Mouse (Mus musculus): ENCODE results near the gene 3110009E18Rik. TPM values are rescaled to one million over a fixed set of nuclear protein-coding genes. Genes with fewer than 3 reads are reported as not detected.

Gene 3110009E18Rik
- polyA plus RNA-seq (2015; fragmentation: Nextera tagmentation; extraction: Ambion mirVana): 12.6 and 12.7 TPM in 2 replicates

GRCm38 (mm10) chr1:120120969-120121811 is at the start of gene 3110009E18Rik, which contains the start of gene Dbi:
Gene 3110009E18Rik, plus strand, starts transcription at chr1:120121187.
Gene Dbi, minus strand, starts transcription at chr1:120121078.
- DNase-seq (peak; percentile 97), ATAC-seq (ENCODE audit: low read depth) (peak; percentile 91)
- peak within 1 kb of the TSS; percentile 82 for H3K9ac ChIP-seq
- peak within 1 kb of the TSS; percentile 76 for H3K4me3 ChIP-seq (replicated peaks)
- H3K9me3 ChIP-seq (replicated peaks): no peaks in the 10 kb centered on the region
- no peaks in the 10 kb centered on the region for H3K27me3 ChIP-seq
- peaks cover 62% of the 10 kb centered on the region for H3K4me1 ChIP-seq (replicated peaks)
- peak within 1 kb of the TSS; percentile 91 for H3K27ac ChIP-seq
- peak within 1 kb of the TSS; percentile 88 for H3K4me2 ChIP-seq
- peaks cover 29% of the 10 kb centered on the region for H3K36me3 ChIP-seq
- WGBS (ENCODE audit: insufficient replicate concordance): 1% methylated on average over 52 of the region's 52 CpGs

DNA sequence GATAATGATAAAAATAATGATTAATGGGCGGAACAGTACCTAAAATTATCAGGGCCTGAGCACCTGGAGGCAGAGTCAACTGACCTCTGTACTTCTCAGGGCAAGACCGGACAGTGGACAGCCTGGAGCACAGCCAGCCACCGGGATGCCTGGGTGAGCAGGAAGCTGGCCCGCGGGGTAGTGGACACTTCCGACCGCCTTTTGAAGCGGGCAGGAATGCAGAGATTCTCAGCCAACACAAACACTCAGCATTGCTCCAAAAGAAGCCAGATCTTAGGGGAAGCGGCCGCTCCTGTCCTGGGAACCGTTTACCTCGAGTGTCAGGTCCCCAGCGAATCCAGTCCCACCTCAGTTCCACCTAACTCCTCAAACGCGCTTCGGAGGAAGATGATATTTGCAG is 48.1 kb upstream of the 3110009E18Rik start:
- Histone ChIP-seq H3K9ac (peak overlapping the region; percentile 55; the same call in 1 of the 2 replicates), H3K4me1 (replicated peaks) (peaks cover 31% of the 10 kb centered on the region; the same call in 1 of the 2 replicates), H3K9me3 (replicated peaks) (no peaks in the 10 kb centered on the region), H3K4me2 (peak overlapping the region; percentile 62), H3K36me3 (0 out of 2 replicates have a peak, but pooled peaks cover 2% of the 10 kb centered on the region), H3K4me3 (replicated peaks) (peak overlapping the region; percentile 51), H3K27me3 (peaks cover 21% of the 10 kb centered on the region), H3K27ac (peak overlapping the region; percentile 64)
- whole genome bisulfite sequencing (ENCODE audit: insufficient replicate concordance): 10% methylated on average over 16 of the region's 16 CpGs
- ATAC-seq (ENCODE audit: low read depth) (peak; percentile 30; the same call in 1 of the 2 replicates), DNase-seq (no peak)

- H3K9ac ChIP-seq: peak within 1 kb of the TSS; percentile 55; the same call in 1 of the 2 replicates
- H3K27ac ChIP-seq: peak within 1 kb of the TSS; percentile 64
- H3K9me3 ChIP-seq (replicated peaks): no peaks in the 10 kb centered on the region
- H3K4me3 ChIP-seq (replicated peaks): peak within 1 kb of the TSS; percentile 51
- H3K4me2 ChIP-seq: peak within 1 kb of the TSS; percentile 62
- WGBS (ENCODE audit: insufficient replicate concordance): 2% methylated on average over 40 of the region's 40 CpGs
- H3K27me3 ChIP-seq: peaks cover 21% of the 10 kb centered on the region
- peaks cover 34% of the 10 kb centered on the region; the same call in 1 of the 2 replicates for H3K4me1 ChIP-seq (replicated peaks)
- peak; percentile 6 for DNase-seq
- ATAC-seq (ENCODE audit: low read depth): peak; percentile 79
- no peaks in the 10 kb centered on the region for H3K36me3 ChIP-seq
These were observed 47.3 kb upstream of the 3110009E18Rik start, which contains the start of gene Tmem37 for GRCm38 (mm10) chr1:120073519-120074306. Gene Tmem37, minus strand, starts transcription at chr1:120074074.

DNA sequence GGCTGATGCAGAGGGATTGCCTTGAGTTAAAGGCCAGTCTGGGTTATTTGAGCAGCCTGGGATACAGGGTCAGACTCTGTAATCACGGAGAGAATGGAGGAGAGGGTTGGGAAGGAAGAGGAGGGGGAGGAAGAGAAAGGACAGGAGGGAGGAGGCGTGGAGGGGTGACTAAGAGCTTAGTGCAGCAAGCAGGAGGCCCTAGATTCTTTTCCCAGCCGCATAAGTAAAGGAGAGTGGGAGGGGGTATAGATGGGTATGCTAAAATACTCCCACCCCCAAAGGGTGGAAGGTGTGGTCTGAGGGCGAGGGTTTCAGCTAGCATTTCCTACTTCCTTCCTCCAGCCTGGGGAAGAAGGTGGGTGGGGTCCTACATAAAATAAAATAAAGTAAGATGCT is 46.7 kb upstream of the 3110009E18Rik start:
- H3K9me3 ChIP-seq (replicated peaks): no peaks in the 10 kb centered on the region
- ATAC-seq (ENCODE audit: low read depth) (peak; percentile 4; the same call in 1 of the 2 replicates), DNase-seq (no peak)
- H3K27me3 ChIP-seq: peaks cover 21% of the 10 kb centered on the region
- 13% methylated on average over 4 of the region's 4 CpGs for WGBS (ENCODE audit: insufficient replicate concordance)
- H3K9ac ChIP-seq: no peak overlapping the region
- peaks cover 34% of the 10 kb centered on the region; the same call in 1 of the 2 replicates for H3K4me1 ChIP-seq (replicated peaks)
- peak overlapping the region; percentile 51; the same call in 1 of the 2 replicates for H3K4me3 ChIP-seq (replicated peaks)
- H3K27ac ChIP-seq: peak overlapping the region; percentile 50
- peak overlapping the region; percentile 62 for H3K4me2 ChIP-seq
- no peaks in the 10 kb centered on the region for H3K36me3 ChIP-seq

- H3K4me1 ChIP-seq (replicated peaks): peaks cover 30% of the 10 kb centered on the region; the same call in 1 of the 2 replicates
- no peak overlapping the region for H3K9ac ChIP-seq
- no peak for DNase-seq
- ATAC-seq (ENCODE audit: low read depth): no peak
- WGBS (ENCODE audit: insufficient replicate concordance): 58% methylated on average over 4 of the region's 4 CpGs
- no peak overlapping the region for H3K4me3 ChIP-seq (replicated peaks)
- no peak overlapping the region for H3K4me2 ChIP-seq
- H3K36me3 ChIP-seq: no peaks in the 10 kb centered on the region
- H3K27ac ChIP-seq: no peak overlapping the region
- peaks cover 21% of the 10 kb centered on the region for H3K27me3 ChIP-seq
- H3K9me3 ChIP-seq (replicated peaks): no peaks in the 10 kb centered on the region
These were observed 46.1 kb upstream of the 3110009E18Rik start for GRCm38 (mm10) chr1:120074931-120075330.

DNA sequence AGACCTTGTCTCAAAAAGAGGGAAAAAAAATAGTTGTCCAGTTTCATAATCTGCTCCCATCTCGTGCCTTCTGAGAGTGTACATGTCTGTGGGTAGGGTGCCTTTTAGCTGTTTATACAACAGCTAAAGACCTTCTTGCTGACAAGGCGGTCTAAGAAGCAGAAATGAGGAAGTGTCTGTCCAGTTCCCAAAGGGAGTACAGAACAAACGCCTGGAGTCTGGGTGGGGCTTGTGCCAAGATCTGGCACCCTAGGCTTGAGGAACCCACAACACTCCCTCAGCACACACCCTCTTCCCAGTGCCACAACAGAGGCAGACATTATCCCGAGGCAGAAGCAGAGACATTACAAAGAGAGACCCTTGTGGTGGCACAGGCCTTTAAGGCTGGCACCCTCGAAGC is 45.5 kb upstream of the 3110009E18Rik start:
- H3K4me2 ChIP-seq: no peak overlapping the region
- DNase-seq (no peak), ATAC-seq (ENCODE audit: low read depth) (no peak)
- H3K4me1 ChIP-seq (replicated peaks): peaks cover 25% of the 10 kb centered on the region; the same call in 1 of the 2 replicates
- H3K9me3 ChIP-seq (replicated peaks): no peaks in the 10 kb centered on the region
- H3K27ac ChIP-seq: no peak overlapping the region
- H3K4me3 ChIP-seq (replicated peaks): no peak overlapping the region
- H3K36me3 ChIP-seq: no peaks in the 10 kb centered on the region
- H3K9ac ChIP-seq: no peak overlapping the region
- 28% methylated on average over 5 of the region's 5 CpGs for WGBS (ENCODE audit: insufficient replicate concordance)
- peaks cover 21% of the 10 kb centered on the region for H3K27me3 ChIP-seq

- DNase-seq: no peak
- Histone ChIP-seq H3K4me3 (replicated peaks) (no peak overlapping the region), H3K9me3 (replicated peaks) (no peaks in the 10 kb centered on the region), H3K27ac (no peak overlapping the region), H3K27me3 (peaks cover 16% of the 10 kb centered on the region), H3K9ac (no peak overlapping the region), H3K36me3 (no peaks in the 10 kb centered on the region), H3K4me1 (replicated peaks) (peaks cover 18% of the 10 kb centered on the region), H3K4me2 (no peak overlapping the region)
- 28% methylated on average over 9 of the region's 9 CpGs for WGBS (ENCODE audit: insufficient replicate concordance)
- no peak for ATAC-seq (ENCODE audit: low read depth)
These were observed 43.1 kb upstream of the 3110009E18Rik start for GRCm38 (mm10) chr1:120077746-120078410.

DNA sequence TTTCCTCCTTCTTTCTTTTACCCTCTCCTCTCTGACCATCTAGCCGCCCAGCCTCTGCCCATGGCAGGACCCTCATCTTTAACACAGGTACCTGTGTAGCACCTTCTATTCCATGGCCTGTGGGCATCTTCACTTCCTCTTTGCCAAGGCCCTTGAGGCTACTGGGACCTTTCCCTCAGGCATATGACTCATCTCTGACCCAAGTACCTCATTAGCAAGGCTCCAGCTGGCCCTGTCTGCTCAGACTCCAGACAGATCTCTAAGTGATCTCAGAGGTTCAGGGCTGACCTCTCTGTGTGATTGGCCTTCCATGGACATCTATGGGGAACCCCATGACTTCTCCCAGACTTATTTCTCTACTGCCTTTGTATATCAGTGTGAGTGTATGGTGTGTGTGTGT is 40.4 kb upstream of the 3110009E18Rik start:
- no peaks in the 10 kb centered on the region for H3K36me3 ChIP-seq
- no peak overlapping the region for H3K9ac ChIP-seq
- H3K27me3 ChIP-seq: no peaks in the 10 kb centered on the region
- WGBS (ENCODE audit: insufficient replicate concordance): 64% methylated on average over 1 of the region's 1 CpGs
- no peak overlapping the region for H3K4me3 ChIP-seq (replicated peaks)
- no peak for ATAC-seq (ENCODE audit: low read depth)
- H3K9me3 ChIP-seq (replicated peaks): no peaks in the 10 kb centered on the region
- no peak overlapping the region for H3K4me2 ChIP-seq
- H3K4me1 ChIP-seq (replicated peaks): peaks cover 12% of the 10 kb centered on the region
- no peak for DNase-seq
- no peak overlapping the region for H3K27ac ChIP-seq

DNA sequence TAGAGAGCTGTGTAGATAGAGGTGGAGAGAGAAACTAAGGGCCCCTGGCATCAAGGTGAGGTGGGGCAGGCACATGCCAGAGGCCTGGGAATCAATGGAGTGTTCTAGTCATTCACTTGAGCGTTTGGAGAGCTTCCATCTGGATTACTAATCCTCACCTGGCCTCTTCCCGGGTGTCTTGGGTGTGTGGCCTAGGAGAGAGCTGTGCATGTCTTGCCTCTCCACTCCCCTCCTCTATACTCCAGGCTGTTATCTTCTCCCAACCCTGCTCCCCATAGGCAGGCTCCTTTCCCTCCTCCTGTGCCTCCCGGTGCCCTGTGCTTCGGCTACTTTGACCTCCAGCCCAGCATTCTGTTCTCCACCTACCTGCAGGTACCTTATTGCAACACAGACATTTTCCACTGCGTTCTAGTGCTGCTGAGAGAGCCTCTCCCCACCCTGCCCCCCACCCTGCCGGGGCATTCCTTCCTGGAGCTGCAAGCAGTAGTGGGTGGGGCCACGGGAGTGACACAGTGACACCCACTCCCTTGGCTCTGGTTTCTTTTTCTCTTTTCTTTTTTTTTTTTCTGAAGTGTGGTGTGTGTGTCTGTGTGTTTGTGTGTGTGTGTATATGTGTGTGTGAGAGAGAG is 37.9 kb upstream of the 3110009E18Rik start:
- Histone ChIP-seq H3K9ac (no peak overlapping the region), H3K4me3 (replicated peaks) (no peak overlapping the region)
- peak; percentile 66 for ATAC-seq (ENCODE audit: low read depth)

DNA sequence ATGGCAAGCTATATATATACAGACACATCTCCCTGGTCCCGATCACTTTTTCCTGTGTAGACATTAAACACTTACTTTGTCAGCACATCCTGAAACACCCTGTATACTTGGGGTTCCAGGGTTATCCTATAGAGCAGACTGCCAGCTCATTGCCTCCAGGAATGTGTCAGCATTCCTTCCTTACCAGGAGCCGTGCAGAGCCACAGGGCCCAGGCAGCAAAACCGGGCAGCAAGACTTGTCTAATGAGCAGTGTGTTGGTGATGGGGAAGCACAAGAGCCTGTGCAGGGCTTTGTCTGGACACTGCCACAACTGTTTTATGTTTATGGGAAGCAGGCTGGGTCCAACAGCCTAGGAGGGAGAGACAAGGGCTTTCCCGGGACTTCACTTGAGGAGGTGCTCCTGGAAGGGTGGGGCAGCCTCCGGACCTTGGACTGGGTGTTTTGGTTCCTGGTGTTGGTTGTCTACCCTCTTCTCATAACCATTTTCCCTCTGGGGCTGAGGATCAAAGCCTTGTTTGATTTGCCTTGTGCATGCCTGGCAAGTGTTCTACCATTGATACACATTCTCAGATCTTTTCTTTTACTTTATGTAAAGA is 37.0 kb upstream of the 3110009E18Rik start:
- no peaks in the 10 kb centered on the region for H3K36me3 ChIP-seq
- DNase-seq: no peak
- 0 out of 2 replicates have a peak, but pooled peaks have one; percentile 13 for ATAC-seq (ENCODE audit: low read depth)
- H3K4me1 ChIP-seq (replicated peaks): peaks cover 15% of the 10 kb centered on the region
- 42% methylated on average over 5 of the region's 5 CpGs for WGBS (ENCODE audit: insufficient replicate concordance)
- H3K9ac ChIP-seq: no peak overlapping the region
- H3K27me3 ChIP-seq: no peaks in the 10 kb centered on the region
- H3K27ac ChIP-seq: no peak overlapping the region
- H3K4me2 ChIP-seq: no peak overlapping the region
- no peak overlapping the region for H3K4me3 ChIP-seq (replicated peaks)
- no peaks in the 10 kb centered on the region for H3K9me3 ChIP-seq (replicated peaks)

More for the DNA sequence above, 37.9 kb upstream of the 3110009E18Rik start:
- Histone ChIP-seq H3K9me3 (replicated peaks) (no peaks in the 10 kb centered on the region), H3K4me2 (no peak overlapping the region), H3K4me1 (replicated peaks) (peaks cover 17% of the 10 kb centered on the region), H3K27ac (no peak overlapping the region), H3K27me3 (no peaks in the 10 kb centered on the region), H3K36me3 (no peaks in the 10 kb centered on the region)
- DNase-seq: no peak
- WGBS (ENCODE audit: insufficient replicate concordance): 25% methylated on average over 7 of the region's 7 CpGs

All from liver, embryonic 13.5 days (tissue).